Mouse (Mus musculus): ENCODE results near the gene Ring1. TPM values are rescaled to one million over a fixed set of nuclear protein-coding genes. Genes with fewer than 3 reads are reported as not detected.

The Ring1 gene
- polyA plus RNA-seq (2015; fragmentation: Nextera tagmentation; extraction: Ambion mirVana): 8.9 and 11.6 TPM in 2 replicates

GRCm38 (mm10) chr17:34024317-34024821, at the start of gene Ring1:
TSS of gene Ring1 (minus strand) at chr17:34024680.

GRCm38 (mm10) chr17:34038878-34039561, 14.5 kb upstream of the Ring1 start, which contains the start of gene Col11a2:
TSS of gene Col11a2 (plus strand) at chr17:34039437.

GRCm38 (mm10) chr17:34031465-34032173, 7.1 kb upstream of the Ring1 start, which contains the start of the genes Slc39a7 and Rxrb:
TSS of gene Slc39a7 (minus strand) at chr17:34031682.
TSS of gene Rxrb (plus strand) at chr17:34031812.

GRCm38 (mm10) chr17:34027656-34028223, 3.3 kb upstream of the Ring1 start, which contains the start of gene H2-Ke6:
TSS of gene H2-Ke6 (minus strand) at chr17:34028060.

GRCm38 (mm10) chr17:34000150-34000537, 24.3 kb downstream of the Ring1 start, which contains the start of gene H2-K1:
TSS of gene H2-K1 (minus strand) at chr17:34000347.

MicroRNA genes within 50 kb of the gene (microRNA counts, 519-probe panel; counts per million panel counts)
- microRNA mmu-miR-219: 88.3 counts per million

Other genes starting within 250 kb of the Ring1 start
- gene Angptl4, start 242.8 kb downstream of the Ring1 start, polyA plus RNA-seq (2015; fragmentation: Nextera tagmentation; extraction: Ambion mirVana): 37.2 and 37.6 TPM in 2 replicates
- gene Kank3, start 214.2 kb downstream of the Ring1 start, polyA plus RNA-seq (2015; fragmentation: Nextera tagmentation; extraction: Ambion mirVana): 27.7 and 41.7 TPM in 2 replicates
- 1,075 and 1,076 TPM in 2 replicates for gene Rps28, start 200.1 kb downstream of the Ring1 start, polyA plus RNA-seq (2015; fragmentation: Nextera tagmentation; extraction: Ambion mirVana)
- 294 and 300 TPM in 2 replicates for gene Ndufa7, start 200.1 kb downstream of the Ring1 start, polyA plus RNA-seq (2015; fragmentation: Nextera tagmentation; extraction: Ambion mirVana)
- gene Cd320, start 181.6 kb downstream of the Ring1 start, polyA plus RNA-seq (2015; fragmentation: Nextera tagmentation; extraction: Ambion mirVana): 14.3 and 19.1 TPM in 2 replicates
- not detected in 2 replicates for gene Gm7029, start 150.8 kb downstream of the Ring1 start, polyA plus RNA-seq (2015; fragmentation: Nextera tagmentation; extraction: Ambion mirVana)
- gene Kifc1, start 134.0 kb downstream of the Ring1 start, polyA plus RNA-seq (2015; fragmentation: Nextera tagmentation; extraction: Ambion mirVana): 7.4 and 8.4 TPM in 2 replicates
- gene Platr17, start 119.5 kb downstream of the Ring1 start, polyA plus RNA-seq (2015; fragmentation: Nextera tagmentation; extraction: Ambion mirVana): 0.77 and 1.2 TPM in 2 replicates
- gene Daxx, start 115.3 kb downstream of the Ring1 start, polyA plus RNA-seq (2015; fragmentation: Nextera tagmentation; extraction: Ambion mirVana): 27.0 and 29.1 TPM in 2 replicates
- gene Tapbp, start 108.8 kb downstream of the Ring1 start, polyA plus RNA-seq (2015; fragmentation: Nextera tagmentation; extraction: Ambion mirVana): 70.3 and 83.6 TPM in 2 replicates
- 11.8 and 12.6 TPM in 2 replicates for gene Zbtb22, start 108.8 kb downstream of the Ring1 start, polyA plus RNA-seq (2015; fragmentation: Nextera tagmentation; extraction: Ambion mirVana)
- gene Rgl2, start 95.1 kb downstream of the Ring1 start, polyA plus RNA-seq (2015; fragmentation: Nextera tagmentation; extraction: Ambion mirVana): 16.8 and 22.9 TPM in 2 replicates
- 147 and 152 TPM in 2 replicates for gene Pfdn6, start 84.3 kb downstream of the Ring1 start, polyA plus RNA-seq (2015; fragmentation: Nextera tagmentation; extraction: Ambion mirVana)
- 20.6 and 20.9 TPM in 2 replicates for gene Wdr46, start 84.0 kb downstream of the Ring1 start, polyA plus RNA-seq (2015; fragmentation: Nextera tagmentation; extraction: Ambion mirVana)
- 3.7 and 4.2 TPM in 2 replicates for gene B3galt4, start 73.2 kb downstream of the Ring1 start, polyA plus RNA-seq (2015; fragmentation: Nextera tagmentation; extraction: Ambion mirVana)
- 25.5 and 27.2 TPM in 2 replicates for gene Vps52, start 68.9 kb downstream of the Ring1 start, polyA plus RNA-seq (2015; fragmentation: Nextera tagmentation; extraction: Ambion mirVana)
- gene Rps18, start 68.7 kb downstream of the Ring1 start, polyA plus RNA-seq (2015; fragmentation: Nextera tagmentation; extraction: Ambion mirVana): 2,156 and 2,219 TPM in 2 replicates
- 186 and 228 TPM in 2 replicates for gene H2-K1, start 24.3 kb downstream of the Ring1 start, polyA plus RNA-seq (2015; fragmentation: Nextera tagmentation; extraction: Ambion mirVana)
- 36.1 and 46.0 TPM in 2 replicates for gene H2-Ke6, start 3.4 kb upstream of the Ring1 start, polyA plus RNA-seq (2015; fragmentation: Nextera tagmentation; extraction: Ambion mirVana)
- 58.1 and 68.4 TPM in 2 replicates for gene Slc39a7, start 7.0 kb upstream of the Ring1 start, polyA plus RNA-seq (2015; fragmentation: Nextera tagmentation; extraction: Ambion mirVana)
- 26.4 and 30.3 TPM in 2 replicates for gene Rxrb, start 7.1 kb upstream of the Ring1 start, polyA plus RNA-seq (2015; fragmentation: Nextera tagmentation; extraction: Ambion mirVana)
- 0.32 and 0.93 TPM in 2 replicates for gene Col11a2, start 14.8 kb upstream of the Ring1 start, polyA plus RNA-seq (2015; fragmentation: Nextera tagmentation; extraction: Ambion mirVana)
- 2.5 and 4.4 TPM in 2 replicates for gene H2-Oa, start 67.7 kb upstream of the Ring1 start, polyA plus RNA-seq (2015; fragmentation: Nextera tagmentation; extraction: Ambion mirVana)
- 19.0 and 25.7 TPM in 2 replicates for gene H2-DMa, start 94.9 kb upstream of the Ring1 start, polyA plus RNA-seq (2015; fragmentation: Nextera tagmentation; extraction: Ambion mirVana)
- 56.4 and 65.3 TPM in 2 replicates for gene Brd2, start 98.0 kb upstream of the Ring1 start, polyA plus RNA-seq (2015; fragmentation: Nextera tagmentation; extraction: Ambion mirVana)
- 4.8 and 5.6 TPM in 2 replicates for gene H2-DMb2, start 118.6 kb upstream of the Ring1 start, polyA plus RNA-seq (2015; fragmentation: Nextera tagmentation; extraction: Ambion mirVana)
- gene H2-DMb1, start 128.4 kb upstream of the Ring1 start, polyA plus RNA-seq (2015; fragmentation: Nextera tagmentation; extraction: Ambion mirVana): 4.4 and 8.9 TPM in 2 replicates
- 15.1 and 20.2 TPM in 2 replicates for gene Tap1, start 162.9 kb upstream of the Ring1 start, polyA plus RNA-seq (2015; fragmentation: Nextera tagmentation; extraction: Ambion mirVana)
- 33.4 and 43.3 TPM in 2 replicates for gene Psmb9, start 163.1 kb upstream of the Ring1 start, polyA plus RNA-seq (2015; fragmentation: Nextera tagmentation; extraction: Ambion mirVana)
- gene Psmb8, start 173.0 kb upstream of the Ring1 start, polyA plus RNA-seq (2015; fragmentation: Nextera tagmentation; extraction: Ambion mirVana): 65.0 and 89.6 TPM in 2 replicates
- gene Tap2, start 178.8 kb upstream of the Ring1 start, polyA plus RNA-seq (2015; fragmentation: Nextera tagmentation; extraction: Ambion mirVana): 21.0 and 29.0 TPM in 2 replicates
- gene H2-Ob, start 214.2 kb upstream of the Ring1 start, polyA plus RNA-seq (2015; fragmentation: Nextera tagmentation; extraction: Ambion mirVana): 2.4 and 3.9 TPM in 2 replicates
- 61.1 and 90.6 TPM in 2 replicates for gene H2-Ab1, start 233.0 kb upstream of the Ring1 start, polyA plus RNA-seq (2015; fragmentation: Nextera tagmentation; extraction: Ambion mirVana)

Measured in spleen, postnatal 0 days (tissue).